Mouse (Mus musculus) urinary bladder, postnatal 14 days (tissue): ENCODE measurements around the gene Serinc5.

Source experiments
- DNase-seq: peaks from one replicate; pipeline ENCODE4 v3.0.0; 2021; ENCODE audit warnings: low spot score

Gene Serinc5

DNA sequence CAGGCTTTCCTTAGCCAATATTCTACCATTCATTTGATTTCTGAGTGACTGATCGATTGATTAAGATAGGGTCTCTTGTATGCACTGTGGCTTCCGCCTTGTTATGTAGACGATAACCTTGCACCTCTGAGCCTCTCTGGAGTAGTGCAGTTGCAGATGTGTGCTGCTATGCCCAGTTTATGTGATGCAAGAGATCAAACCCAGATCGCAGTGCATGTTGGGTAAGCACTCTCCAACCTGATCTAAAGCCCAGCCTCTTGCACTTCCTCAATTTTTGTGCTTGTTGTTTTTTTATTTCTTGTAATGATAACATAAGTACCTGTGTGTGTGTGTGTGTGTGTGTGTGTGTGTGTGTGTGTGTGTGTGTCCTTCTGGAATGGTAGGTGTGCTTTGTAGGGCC, 132.0 kb downstream of the Serinc5 start:
- no peak for DNase-seq

DNA sequence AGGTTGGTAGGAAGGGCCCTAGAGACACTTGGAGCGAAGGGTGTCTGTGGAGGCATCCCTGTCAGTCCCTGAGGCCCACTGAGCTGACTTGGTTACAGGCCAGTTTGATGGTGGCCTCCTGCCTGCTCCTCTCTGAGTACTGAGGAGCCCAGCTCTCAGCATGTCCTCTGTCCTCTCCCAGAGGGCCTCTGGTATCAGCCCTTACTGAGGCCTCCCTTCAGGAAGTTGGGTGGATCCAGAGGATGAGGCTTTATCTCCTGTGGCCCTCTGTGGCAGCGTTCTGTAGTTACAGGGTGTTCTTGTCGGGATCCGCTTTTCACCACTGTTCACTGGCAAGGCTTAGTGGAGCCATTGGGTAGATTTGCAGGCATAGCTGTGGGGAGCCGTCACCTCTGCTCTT, 132.4 kb downstream of the Serinc5 start:
- no peak for DNase-seq

DNA sequence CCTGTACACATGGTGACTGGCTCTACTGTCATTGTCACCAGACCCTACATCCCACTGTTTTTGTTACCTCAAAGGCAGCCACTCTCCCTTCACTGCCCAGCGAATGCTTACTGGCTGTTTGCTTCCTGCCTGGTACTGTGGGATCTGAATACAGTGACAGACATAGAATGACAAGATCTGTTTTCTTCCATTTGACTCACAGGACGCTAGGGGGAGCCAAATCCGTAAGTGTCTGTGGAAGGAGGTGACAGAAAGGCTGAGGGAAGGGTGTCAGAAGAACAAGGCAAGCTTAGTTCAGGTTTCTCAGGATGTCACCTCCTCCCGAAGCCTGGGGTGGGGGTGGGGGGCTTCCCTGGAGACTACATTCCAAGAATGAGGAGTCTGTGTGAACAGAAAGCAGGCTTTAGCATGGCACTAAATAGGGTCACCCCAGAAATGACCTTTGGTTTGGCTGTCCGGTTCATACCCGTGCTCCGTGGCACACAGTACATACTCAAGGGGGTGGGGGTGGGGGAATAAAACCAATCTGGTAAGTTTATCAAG, 140.2 kb downstream of the Serinc5 start:
- DNase-seq, result peak; percentile 64

DNA sequence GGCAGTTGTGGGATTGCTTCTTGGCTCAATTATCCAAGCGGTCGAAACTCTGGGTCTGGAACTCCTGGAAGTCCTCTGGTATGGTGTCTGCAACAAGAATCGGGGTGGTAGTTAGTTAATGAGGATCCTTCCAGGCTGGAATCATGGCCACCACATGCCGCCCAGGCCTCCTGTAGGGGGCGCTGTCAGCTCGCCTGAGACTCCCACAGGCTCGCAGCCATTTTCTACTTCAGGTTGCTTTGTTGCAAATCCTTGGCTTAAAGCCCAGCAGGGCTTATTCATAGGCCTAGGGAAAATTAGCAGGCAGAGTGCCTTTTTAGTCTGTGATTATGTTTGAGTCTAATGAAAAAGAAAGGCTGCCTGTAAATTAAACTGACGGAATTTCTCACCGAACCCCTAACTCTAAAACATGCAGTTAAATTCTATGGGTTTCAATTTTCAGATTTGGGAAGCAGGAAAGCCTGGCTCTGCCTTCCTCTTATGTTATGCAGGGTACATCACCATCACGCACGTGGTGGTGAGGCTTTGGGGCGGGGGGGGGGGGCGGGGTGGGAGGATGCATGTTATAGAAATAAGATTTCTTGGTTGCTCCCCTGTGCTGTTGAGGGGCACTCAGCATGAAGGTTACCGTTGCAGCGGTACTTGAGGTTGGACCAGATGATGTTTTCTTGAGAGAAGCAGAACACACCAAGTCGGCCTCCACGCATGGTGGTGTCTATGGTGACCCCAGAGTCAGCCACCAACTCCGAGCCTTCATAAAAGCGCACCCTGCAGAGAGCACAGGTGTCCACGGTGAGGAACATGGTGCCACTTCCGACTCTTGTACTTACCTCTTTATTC, 141.1 kb downstream of the Serinc5 start:
- DNase-seq, result peak; percentile 84

DNA sequence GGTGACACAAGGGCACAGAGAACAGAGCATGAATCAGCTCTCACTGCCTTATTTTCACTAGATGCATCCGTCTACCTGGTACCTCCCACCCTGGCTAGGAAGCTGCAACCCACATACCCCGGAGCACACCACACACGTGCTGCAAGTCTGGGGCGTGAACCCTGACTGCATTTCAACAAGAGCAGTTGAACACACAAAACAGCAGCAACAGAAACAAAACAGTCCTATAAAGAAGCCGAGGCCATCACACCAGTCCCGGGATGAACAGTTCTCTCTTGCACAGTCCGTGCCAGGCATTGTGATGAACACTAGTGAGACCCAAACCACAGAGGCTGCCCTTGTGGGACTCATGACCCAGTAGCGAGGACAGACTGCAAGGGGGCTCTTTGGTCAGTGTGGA, 142.8 kb downstream of the Serinc5 start:
- no peak for DNase-seq

DNA sequence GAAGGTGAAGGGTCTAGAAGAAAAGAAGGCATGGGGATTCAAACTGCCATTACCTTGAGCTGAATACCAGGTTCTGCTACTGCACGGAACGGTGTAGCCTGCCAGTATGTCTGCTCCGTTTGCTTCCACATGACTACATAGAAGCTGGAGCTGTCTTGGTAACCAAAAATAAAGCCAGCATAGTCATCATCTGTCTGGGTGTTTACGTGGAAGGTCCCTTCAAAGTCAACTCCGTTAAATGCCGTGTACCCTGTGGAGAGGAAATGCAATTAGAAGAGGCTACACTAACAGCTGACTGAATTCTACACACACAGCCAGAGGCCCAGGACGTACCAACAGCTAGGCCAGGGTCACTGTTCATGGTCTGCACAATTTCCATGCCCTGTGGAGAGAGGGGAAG, 144.1 kb downstream of the Serinc5 start:
- DNase-seq, result no peak

DNA sequence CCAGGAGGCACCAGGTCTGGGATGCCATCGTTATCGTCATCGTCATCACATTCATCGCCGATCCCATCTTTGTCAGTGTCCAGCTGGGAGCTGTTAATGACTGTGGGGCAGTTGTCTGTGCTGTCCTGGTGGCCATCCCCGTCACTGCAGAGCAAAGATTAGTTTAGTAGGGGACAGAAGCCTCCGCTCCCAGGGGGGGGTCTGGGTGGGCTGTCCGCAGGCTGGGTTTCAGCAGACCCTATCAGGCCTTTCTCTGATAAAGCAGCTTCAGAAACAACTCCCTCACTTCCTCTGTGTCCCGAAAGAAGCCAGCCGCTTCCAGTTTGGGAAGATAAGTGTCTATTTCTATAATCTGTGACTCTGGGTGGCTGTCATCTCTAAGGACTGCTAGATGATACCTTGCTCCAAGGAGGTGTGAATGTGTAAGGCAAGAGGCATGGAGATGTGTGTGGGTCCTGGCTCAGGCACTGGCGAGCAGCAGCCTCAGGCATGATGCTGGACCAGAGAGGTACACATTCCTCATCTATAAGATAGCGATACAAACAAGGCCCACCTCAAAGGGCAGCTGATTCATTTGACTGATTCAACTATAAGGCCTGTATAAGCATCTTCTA, 147.2 kb downstream of the Serinc5 start:
- no peak for DNase-seq

DNA sequence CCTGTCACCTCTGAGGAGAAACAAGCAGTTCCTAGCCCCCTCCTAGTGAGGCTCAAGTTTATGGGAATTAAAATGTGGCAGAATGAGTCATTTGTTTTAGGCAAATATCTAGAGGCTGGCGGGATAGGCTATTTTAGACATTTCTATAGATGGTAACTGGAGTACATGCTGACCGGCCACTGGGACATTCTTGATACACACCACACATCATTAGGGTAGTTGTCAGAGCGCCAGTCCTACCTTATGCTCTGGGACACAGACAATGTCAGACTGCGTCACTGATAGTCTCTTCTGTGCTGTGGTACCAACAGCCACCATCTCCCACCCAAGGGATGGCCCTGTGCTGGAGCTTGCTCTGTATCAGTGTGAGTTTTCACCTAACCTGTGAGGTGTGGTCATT, 148.2 kb downstream of the Serinc5 start:
- no peak for DNase-seq

DNA sequence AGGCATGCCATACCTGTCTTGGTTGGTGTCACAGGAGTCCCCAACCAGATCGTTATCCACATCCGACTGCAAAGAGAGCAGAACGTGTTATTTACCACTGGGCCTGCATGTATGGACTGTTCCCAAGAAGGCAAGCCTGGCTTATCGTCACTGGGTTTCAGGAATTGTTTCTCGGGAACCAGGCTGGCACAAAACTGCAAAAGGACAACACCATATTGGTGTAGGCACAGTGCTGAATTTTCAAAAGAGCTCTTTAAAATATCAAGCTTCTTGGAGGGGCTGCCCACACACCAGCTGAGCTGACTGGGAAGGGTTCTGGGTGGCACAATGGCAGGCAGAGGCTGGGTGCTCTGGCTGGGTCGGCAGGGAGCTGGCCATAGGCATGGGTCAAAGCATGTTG, 149.6 kb downstream of the Serinc5 start:
- DNase-seq, result no peak
